Mouse (Mus musculus): ENCODE measurements around the gene Acsl1. TPM values are rescaled to one million over a fixed set of nuclear protein-coding genes. Genes with fewer than 3 reads are reported as not detected.

The Acsl1 gene
- polyA plus RNA-seq, 1 experiment from 2014 or later: 24.8 TPM

DNA sequence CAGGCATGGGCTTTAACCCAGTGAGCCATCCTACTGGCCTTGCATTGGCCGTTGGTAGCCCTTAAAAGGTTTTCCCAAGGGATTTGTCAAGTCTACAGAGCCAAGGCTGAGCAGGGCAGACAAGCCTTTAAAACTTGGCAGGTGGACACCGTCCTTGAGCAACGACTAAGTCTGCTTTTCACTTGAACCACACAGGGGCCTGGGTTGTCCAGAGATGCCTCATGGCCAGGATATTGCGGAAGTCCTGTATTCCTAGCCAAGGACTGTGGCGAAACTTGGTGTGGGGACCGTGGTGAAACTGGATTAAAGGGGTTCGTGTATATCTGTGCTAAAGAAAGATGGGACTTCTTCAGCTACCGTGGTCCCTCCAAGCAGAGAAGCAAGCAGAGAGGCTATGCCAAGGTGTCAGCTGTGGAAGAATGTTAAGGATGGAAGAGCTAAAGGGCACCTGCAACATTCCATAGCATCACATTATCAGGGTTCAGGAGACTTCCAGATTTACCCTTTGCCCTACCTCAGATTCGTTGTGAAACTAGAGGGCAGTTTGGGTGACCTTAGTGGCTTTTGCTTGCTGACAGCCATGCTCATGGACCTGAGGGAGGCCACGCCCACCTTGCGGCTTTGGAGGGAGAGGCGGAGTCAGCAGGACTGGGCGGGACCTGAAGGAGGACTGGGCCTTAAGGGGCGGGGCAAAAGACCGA, 596 bp upstream of the Acsl1 start:
- 0 out of 2 replicates have a peak, but pooled peaks cover 3% of the 10 kb centered on the region for H3K4me1 ChIP-seq (replicated peaks; ENCODE audit: control insufficient read depth, insufficient read depth, low read length)
- DNase-seq (ENCODE audit: low spot score) (no peak), ATAC-seq (replicated peaks; ENCODE audit: low FRiP score, low TSS enrichment, low read depth) (no peak)
- H3K9me3 ChIP-seq (ENCODE audit: control insufficient read depth, low read length): no peaks in the 10 kb centered on the region
- no peaks in the 10 kb centered on the region for H3K27me3 ChIP-seq (replicated peaks; ENCODE audit: control insufficient read depth, insufficient read depth, low read length)
- peak overlapping the region; percentile 73 for H3K4me3 ChIP-seq (ENCODE audit: low read depth, low read length)
- H3K27ac ChIP-seq (ENCODE audit: low read depth): no peak overlapping the region
- peak overlapping the region; percentile 89; the same call in 1 of the 2 replicates for H3K4me2 ChIP-seq (ENCODE audit: low read length)
- 40% methylated on average over 15 of the region's 15 CpGs for WGBS
- H3K36me3 ChIP-seq (ENCODE audit: control insufficient read depth, insufficient read depth, low read length): no peaks in the 10 kb centered on the region
- H3K9ac ChIP-seq (ENCODE audit: low read length): no peak overlapping the region

DNA sequence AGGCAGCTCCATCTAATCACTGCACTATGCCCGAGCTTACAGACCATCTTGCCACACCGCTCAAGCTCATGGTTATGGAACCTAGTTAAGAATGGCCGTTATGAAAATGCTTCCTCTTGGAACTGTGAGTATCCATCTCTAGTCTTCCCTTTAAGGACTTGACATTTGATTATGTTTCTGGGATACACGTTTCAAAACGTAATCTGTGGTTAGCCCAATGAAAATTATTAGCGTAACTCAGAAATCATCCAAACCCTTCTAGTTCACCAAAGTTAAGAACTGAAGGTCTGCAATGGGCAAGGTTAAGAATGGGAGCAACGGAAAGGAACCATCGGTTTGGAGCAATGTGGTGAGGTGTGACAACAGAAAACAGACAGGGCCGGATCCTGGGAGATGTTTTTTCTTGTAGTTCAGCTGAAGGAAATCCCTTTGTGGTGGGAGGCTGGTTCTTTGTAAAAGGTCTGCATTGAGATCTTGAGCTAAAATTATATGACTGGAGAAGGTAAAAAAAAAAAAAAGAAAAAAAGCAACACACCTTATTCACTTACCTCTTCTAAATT, 1.2 kb downstream of the Acsl1 start:
- WGBS: 38% methylated on average over 9 of the region's 9 CpGs
- DNase-seq (ENCODE audit: low spot score): no peak
- Histone ChIP-seq H3K4me1 (replicated peaks; ENCODE audit: control insufficient read depth, insufficient read depth, low read length) (0 out of 2 replicates have a peak, but pooled peaks cover 3% of the 10 kb centered on the region), H3K27ac (ENCODE audit: low read depth) (no peak overlapping the region), H3K4me3 (ENCODE audit: low read depth, low read length) (peak overlapping the region; percentile 73), H3K9me3 (ENCODE audit: control insufficient read depth, low read length) (no peaks in the 10 kb centered on the region), H3K27me3 (replicated peaks; ENCODE audit: control insufficient read depth, insufficient read depth, low read length) (no peaks in the 10 kb centered on the region), H3K36me3 (ENCODE audit: control insufficient read depth, insufficient read depth, low read length) (no peaks in the 10 kb centered on the region), H3K4me2 (ENCODE audit: low read length) (peak overlapping the region; percentile 89), H3K9ac (ENCODE audit: low read length) (peak overlapping the region; percentile 81)
- ATAC-seq (replicated peaks; ENCODE audit: low FRiP score, low TSS enrichment, low read depth): no peak

DNA sequence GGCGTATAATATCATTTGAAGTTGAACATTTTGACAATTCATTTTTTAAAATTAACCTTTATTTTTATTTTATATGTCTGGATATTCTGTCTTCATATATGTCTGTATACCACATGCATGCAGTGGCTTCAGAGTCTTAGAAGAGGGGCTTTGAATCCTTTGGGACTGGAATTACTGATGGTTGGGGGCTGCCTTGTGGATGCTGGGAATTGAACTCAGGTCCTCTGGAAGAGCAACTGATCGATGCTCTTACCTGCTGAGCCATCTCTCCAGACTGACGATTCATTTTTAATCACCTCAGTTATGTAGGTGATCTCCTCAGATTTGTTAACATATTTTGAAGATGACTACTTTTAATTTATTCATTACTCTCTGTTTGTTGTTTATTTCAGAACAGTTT, 3.3 kb downstream of the Acsl1 start:
- Histone ChIP-seq H3K4me3 (ENCODE audit: low read depth, low read length) (no peak overlapping the region), H3K4me1 (replicated peaks; ENCODE audit: control insufficient read depth, insufficient read depth, low read length) (0 out of 2 replicates have a peak, but pooled peaks cover 3% of the 10 kb centered on the region), H3K27ac (ENCODE audit: low read depth) (no peak overlapping the region), H3K9me3 (ENCODE audit: control insufficient read depth, low read length) (no peaks in the 10 kb centered on the region), H3K36me3 (ENCODE audit: control insufficient read depth, insufficient read depth, low read length) (no peaks in the 10 kb centered on the region), H3K4me2 (ENCODE audit: low read length) (no peak overlapping the region), H3K9ac (ENCODE audit: low read length) (no peak overlapping the region), H3K27me3 (replicated peaks; ENCODE audit: control insufficient read depth, insufficient read depth, low read length) (no peaks in the 10 kb centered on the region)
- no peak for DNase-seq (ENCODE audit: low spot score)
- no peak for ATAC-seq (replicated peaks; ENCODE audit: low FRiP score, low TSS enrichment, low read depth)
- 89% methylated on average over 3 of the region's 3 CpGs for WGBS

DNA sequence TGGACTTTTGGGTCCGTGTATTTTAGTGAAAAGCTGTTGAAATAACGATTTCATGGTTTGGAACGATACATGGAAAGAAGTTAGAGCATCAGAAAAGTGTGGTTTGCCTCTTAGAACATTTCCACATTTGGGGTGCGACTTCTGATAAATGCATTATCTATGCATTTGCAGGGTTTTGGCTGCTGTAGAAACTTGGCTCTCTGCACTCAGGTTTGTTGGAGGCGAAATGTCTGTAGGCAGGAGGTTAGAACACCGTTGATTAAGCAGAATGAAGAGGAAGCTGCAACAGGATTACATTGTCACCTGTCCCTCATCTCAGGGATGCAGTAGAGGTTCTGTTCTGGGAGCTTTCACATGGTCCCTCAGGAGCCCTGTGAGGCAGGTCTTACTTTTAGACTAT, 3.8 kb downstream of the Acsl1 start:
- DNase-seq (ENCODE audit: low spot score): no peak
- no peaks in the 10 kb centered on the region for H3K36me3 ChIP-seq (ENCODE audit: control insufficient read depth, insufficient read depth, low read length)
- no peaks in the 10 kb centered on the region for H3K27me3 ChIP-seq (replicated peaks; ENCODE audit: control insufficient read depth, insufficient read depth, low read length)
- peaks cover 3% of the 10 kb centered on the region; the same call in 1 of the 2 replicates for H3K4me1 ChIP-seq (replicated peaks; ENCODE audit: control insufficient read depth, insufficient read depth, low read length)
- no peak overlapping the region for H3K4me3 ChIP-seq (ENCODE audit: low read depth, low read length)
- 90% methylated on average over 6 of the region's 6 CpGs for WGBS
- no peak overlapping the region for H3K9ac ChIP-seq (ENCODE audit: low read length)
- H3K27ac ChIP-seq (ENCODE audit: low read depth): no peak overlapping the region
- ATAC-seq (replicated peaks; ENCODE audit: low FRiP score, low TSS enrichment, low read depth): no peak
- H3K9me3 ChIP-seq (ENCODE audit: control insufficient read depth, low read length): no peaks in the 10 kb centered on the region
- H3K4me2 ChIP-seq (ENCODE audit: low read length): no peak overlapping the region

DNA sequence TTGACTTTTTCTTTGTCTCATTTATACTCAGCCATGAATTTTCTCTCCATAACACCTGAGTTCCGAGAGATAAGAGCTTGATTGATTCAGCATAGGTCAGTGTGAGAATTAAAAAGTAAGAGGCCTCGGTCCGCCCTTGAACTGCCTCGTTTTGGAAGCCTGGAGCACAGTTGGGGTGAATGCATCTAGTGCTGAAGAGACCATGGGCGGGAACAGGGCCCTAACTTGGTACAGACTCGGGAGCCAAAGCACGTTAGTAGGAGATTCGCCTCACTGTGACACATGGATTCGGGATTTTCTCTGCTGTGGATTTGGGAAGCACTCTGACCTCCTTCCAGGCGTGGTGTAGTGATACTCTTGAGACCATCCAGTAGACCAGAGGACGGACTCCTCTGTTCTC, 4.6 kb downstream of the Acsl1 start:
- Histone ChIP-seq H3K36me3 (ENCODE audit: control insufficient read depth, insufficient read depth, low read length) (no peaks in the 10 kb centered on the region), H3K4me1 (replicated peaks; ENCODE audit: control insufficient read depth, insufficient read depth, low read length) (peaks cover 11% of the 10 kb centered on the region; the same call in 1 of the 2 replicates), H3K27ac (ENCODE audit: low read depth) (no peak overlapping the region), H3K4me2 (ENCODE audit: low read length) (no peak overlapping the region), H3K27me3 (replicated peaks; ENCODE audit: control insufficient read depth, insufficient read depth, low read length) (no peaks in the 10 kb centered on the region), H3K9ac (ENCODE audit: low read length) (no peak overlapping the region), H3K9me3 (ENCODE audit: control insufficient read depth, low read length) (no peaks in the 10 kb centered on the region), H3K4me3 (ENCODE audit: low read depth, low read length) (no peak overlapping the region)
- 83% methylated on average over 11 of the region's 11 CpGs for WGBS
- DNase-seq (ENCODE audit: low spot score) (no peak), ATAC-seq (replicated peaks; ENCODE audit: low FRiP score, low TSS enrichment, low read depth) (no peak)

DNA sequence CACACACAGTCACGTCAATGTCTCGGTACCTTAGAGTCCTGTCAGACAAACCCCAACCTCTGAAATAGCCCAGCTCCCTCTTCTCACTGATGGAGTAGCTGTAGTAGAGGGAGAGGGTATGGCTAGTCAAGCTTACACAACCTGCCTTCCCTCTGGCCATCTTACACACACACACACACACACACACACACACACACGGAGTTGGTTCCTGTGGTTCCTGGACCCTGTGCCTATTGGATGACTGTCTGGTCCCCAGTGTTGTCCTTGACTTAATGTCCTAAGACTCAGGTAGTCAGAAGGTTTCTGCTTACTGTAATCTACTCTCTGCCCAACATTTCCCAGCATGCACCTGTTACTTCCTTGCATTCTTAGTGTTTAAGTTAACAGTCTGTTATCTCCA, 5.1 kb downstream of the Acsl1 start:
- WGBS: 81% methylated on average over 3 of the region's 3 CpGs
- H3K9ac ChIP-seq (ENCODE audit: low read length): no peak overlapping the region
- no peak for DNase-seq (ENCODE audit: low spot score)
- H3K4me1 ChIP-seq (replicated peaks; ENCODE audit: control insufficient read depth, insufficient read depth, low read length): peaks cover 15% of the 10 kb centered on the region; the same call in 1 of the 2 replicates
- no peak overlapping the region for H3K4me2 ChIP-seq (ENCODE audit: low read length)
- H3K4me3 ChIP-seq (ENCODE audit: low read depth, low read length): no peak overlapping the region
- H3K27me3 ChIP-seq (replicated peaks; ENCODE audit: control insufficient read depth, insufficient read depth, low read length): no peaks in the 10 kb centered on the region
- no peak for ATAC-seq (replicated peaks; ENCODE audit: low FRiP score, low TSS enrichment, low read depth)
- H3K36me3 ChIP-seq (ENCODE audit: control insufficient read depth, insufficient read depth, low read length): no peaks in the 10 kb centered on the region
- H3K27ac ChIP-seq (ENCODE audit: low read depth): no peak overlapping the region
- no peaks in the 10 kb centered on the region for H3K9me3 ChIP-seq (ENCODE audit: control insufficient read depth, low read length)

DNA sequence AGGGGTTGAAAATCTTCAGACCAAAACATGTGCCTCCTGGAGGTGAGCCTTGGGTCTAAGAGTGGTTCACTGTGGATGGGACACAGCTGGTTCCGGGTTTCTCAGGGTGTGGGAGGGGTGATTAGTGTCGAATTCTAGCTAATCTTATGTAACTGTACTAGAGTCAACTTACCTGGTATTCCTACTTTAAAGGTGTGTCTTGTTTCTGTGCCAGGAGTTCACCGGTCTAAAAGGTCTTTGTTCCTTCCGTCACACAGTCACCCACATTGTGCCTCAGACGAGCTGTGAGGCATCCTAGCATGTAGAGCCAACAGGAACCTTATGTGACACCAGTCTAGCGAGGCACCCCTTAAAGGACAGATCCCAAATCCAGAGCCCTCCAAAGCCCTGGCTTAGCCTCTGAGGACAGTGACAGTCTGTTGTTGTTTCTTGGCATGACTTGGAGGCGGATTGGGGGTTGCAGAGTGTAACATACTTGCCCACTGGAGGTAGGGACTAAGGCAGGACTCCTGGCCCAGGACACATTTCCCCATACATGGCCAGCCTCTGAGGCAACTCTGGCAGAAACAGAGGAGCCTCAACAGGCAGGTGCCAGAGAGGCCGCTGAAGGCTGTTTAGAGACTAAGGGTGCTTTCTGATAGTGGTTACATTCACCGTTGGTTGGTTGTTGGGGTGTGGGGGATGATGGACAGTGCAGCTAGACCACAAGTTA, 7.1 kb downstream of the Acsl1 start:
- Histone ChIP-seq H3K27me3 (replicated peaks; ENCODE audit: control insufficient read depth, insufficient read depth, low read length) (no peaks in the 10 kb centered on the region), H3K36me3 (ENCODE audit: control insufficient read depth, insufficient read depth, low read length) (no peaks in the 10 kb centered on the region), H3K9me3 (ENCODE audit: control insufficient read depth, low read length) (no peaks in the 10 kb centered on the region), H3K4me1 (replicated peaks; ENCODE audit: control insufficient read depth, insufficient read depth, low read length) (peaks cover 12% of the 10 kb centered on the region; the same call in 1 of the 2 replicates), H3K27ac (ENCODE audit: low read depth) (no peak overlapping the region), H3K9ac (ENCODE audit: low read length) (no peak overlapping the region), H3K4me2 (ENCODE audit: low read length) (no peak overlapping the region), H3K4me3 (ENCODE audit: low read depth, low read length) (no peak overlapping the region)
- WGBS: 82% methylated on average over 9 of the region's 9 CpGs
- no peak for DNase-seq (ENCODE audit: low spot score)
- no peak for ATAC-seq (replicated peaks; ENCODE audit: low FRiP score, low TSS enrichment, low read depth)

DNA sequence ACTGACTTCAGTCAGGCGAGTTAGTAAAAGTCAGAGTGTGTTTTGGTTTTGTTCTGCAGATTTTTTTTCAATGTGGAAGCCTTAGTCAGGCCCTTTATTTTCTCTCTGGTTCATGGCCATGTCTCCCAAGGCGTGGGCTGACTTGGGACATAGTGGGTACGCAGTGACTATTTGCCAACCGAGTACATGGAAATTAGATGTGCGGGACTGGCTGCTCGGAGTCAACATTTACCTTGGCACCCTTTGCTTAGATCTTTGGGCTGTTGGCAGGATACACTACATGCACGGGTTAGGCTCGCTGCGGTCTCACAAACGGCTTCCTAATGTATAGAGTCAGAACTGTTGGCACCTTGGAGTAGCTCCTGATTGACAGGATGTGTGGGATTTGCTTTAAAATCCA, 7.9 kb downstream of the Acsl1 start:
- WGBS: 90% methylated on average over 10 of the region's 10 CpGs

More for the DNA sequence above, 7.9 kb downstream of the Acsl1 start:
- no peak overlapping the region for H3K4me3 ChIP-seq (ENCODE audit: low read depth, low read length)
- no peaks in the 10 kb centered on the region for H3K9me3 ChIP-seq (ENCODE audit: control insufficient read depth, low read length)
- no peak overlapping the region for H3K27ac ChIP-seq (ENCODE audit: low read depth)
- H3K36me3 ChIP-seq (ENCODE audit: control insufficient read depth, insufficient read depth, low read length): no peaks in the 10 kb centered on the region
- H3K27me3 ChIP-seq (replicated peaks; ENCODE audit: control insufficient read depth, insufficient read depth, low read length): no peaks in the 10 kb centered on the region
- peaks cover 12% of the 10 kb centered on the region; the same call in 1 of the 2 replicates for H3K4me1 ChIP-seq (replicated peaks; ENCODE audit: control insufficient read depth, insufficient read depth, low read length)
- DNase-seq (ENCODE audit: low spot score): no peak
- no peak overlapping the region for H3K4me2 ChIP-seq (ENCODE audit: low read length)
- ATAC-seq (replicated peaks; ENCODE audit: low FRiP score, low TSS enrichment, low read depth): no peak
- no peak overlapping the region for H3K9ac ChIP-seq (ENCODE audit: low read length)
